Mouse (Mus musculus) liver, postnatal 0 days (tissue): ENCODE results near the gene Fam71f1. TPM values are rescaled to one million over a fixed set of nuclear protein-coding genes. Genes with fewer than 3 reads are reported as not detected.

Experiments
- ATAC-seq: fragments of 200-750 bp; cut with Nextera tagmentation; 2 replicates; pipeline ENCODE4 v1.8.0; 2017; ENCODE audit warnings: mild to moderate bottlenecking, moderate library complexity
- DNase-seq: peaks from one replicate; pipeline ENCODE4 v3.0.0-alpha.2; 2016
- H3K27ac ChIP-seq: fragments of 300-500 bp; sonication (generic); 2 replicates; pipeline ENCODE4 v1.5.1; 2014; ENCODE audit warnings: antibody characterized with exemption, moderate library complexity, mild to moderate bottlenecking, low read depth
- H3K27me3 ChIP-seq: fragments of 300-500 bp; sonication (generic); 2 replicates; pipeline ENCODE4 v1.6.1; 2014; ENCODE audit warnings: low read length, control low read depth, mixed read lengths; ENCODE audit not compliant: insufficient read depth
- H3K36me3 ChIP-seq: fragments of 300-500 bp; sonication (generic); replicated peaks from 2 replicates; pipeline ENCODE4 v1.6.1; 2014; ENCODE audit warnings: mild to moderate bottlenecking, control low read depth, low read length, moderate library complexity, mixed read lengths; ENCODE audit not compliant: insufficient read depth
- H3K4me1 ChIP-seq: fragments of 300-500 bp; sonication (generic); 2 replicates; pipeline ENCODE4 v1.6.1; 2014; ENCODE audit warnings: antibody characterized with exemption, mild to moderate bottlenecking, control low read depth; ENCODE audit not compliant: insufficient read depth
- H3K4me2 ChIP-seq: fragments of 300-500 bp; sonication (generic); 2 replicates; pipeline ENCODE4 v1.6.1; 2014; ENCODE audit warnings: low read depth, mild to moderate bottlenecking, low read length, moderate library complexity, mixed read lengths
- H3K4me3 ChIP-seq: fragments of 300-500 bp; sonication (generic); 2 replicates; pipeline ENCODE4 v1.5.1; 2014; ENCODE audit warnings: low read depth, low read length
- H3K9ac ChIP-seq: fragments of 300-500 bp; sonication (generic); replicated peaks from 2 replicates; pipeline ENCODE4 v1.6.1; 2014; ENCODE audit warnings: mild to moderate bottlenecking, moderate library complexity
- H3K9me3 ChIP-seq: fragments of 300-500 bp; sonication (generic); 2 replicates; pipeline ENCODE4 v1.6.1; 2016; ENCODE audit warnings: mild to moderate bottlenecking, control low read depth, low read length, mixed read lengths
- CTCF ChIP-seq: sonication (generic); IDR thresholded peaks from 2 replicates; pipeline ENCODE4 v1.5.1; 2016; ENCODE audit warnings: antibody characterized with exemption, low read depth
- EP300 ChIP-seq: IDR thresholded peaks from 2 replicates; pipeline ENCODE4 v1.6.1; 2016; ENCODE audit warnings: antibody characterized with exemption, low read depth, mild to moderate bottlenecking
- WGBS: fragments of 180-500 bp; shearing (Covaris S2); extraction: QIAGEN DNeasy Blood & Tissue Kit; methylation state at CpG from one replicate; pipeline ENCODE4 v1.1.7; 2014; ENCODE audit not compliant: insufficient replicate concordance; 5-methylcytosine and 5-hydroxymethylcytosine counted together
- polyA plus RNA-seq: library from polyadenylated mRNA; unstranded; fragments of >200 nt; fragmentation: Nextera tagmentation; extraction: Ambion mirVana; gene quantifications from 2 replicates; pipeline ENCODE4 v1.2.1, GENCODE M21; 2015

Fam71f1 gene
- polyA plus RNA-seq, 1 experiment from 2014 or later = not detected

- no peaks in the 10 kb centered on the region for H3K4me1 ChIP-seq
- WGBS = 65% methylated on average over 7 of the region's 7 CpGs
Measured at GRCm38 (mm10) chr6:29280671-29281070, 38.3 kb upstream of the Fam71f1 start.

GRCm38 (mm10) chr6:29286870-29287269 is 32.1 kb upstream of the Fam71f1 start:
- Histone ChIP-seq H3K27me3 (no peaks in the 10 kb centered on the region), H3K9me3 (no peaks in the 10 kb centered on the region), H3K4me3 (no peak overlapping the region), H3K27ac (no peak overlapping the region), H3K4me1 (no peaks in the 10 kb centered on the region), H3K9ac (no peak overlapping the region), H3K36me3 (no peaks in the 10 kb centered on the region), H3K4me2 (no peak overlapping the region)
- TF ChIP-seq EP300 (no peak), CTCF (no peak)
- ATAC-seq (no peak), DNase-seq (no peak)
- WGBS = 50% methylated on average over 7 of the region's 7 CpGs

More at GRCm38 (mm10) chr6:29280671-29281070, 38.3 kb upstream of the Fam71f1 start:
- H3K9me3 ChIP-seq = no peaks in the 10 kb centered on the region
- H3K36me3 ChIP-seq = no peaks in the 10 kb centered on the region
- ATAC-seq = no peak
- H3K4me2 ChIP-seq = no peak overlapping the region
- H3K27ac ChIP-seq = no peak overlapping the region
- no peak for DNase-seq
- no peak for TF ChIP-seq CTCF
- TF ChIP-seq EP300 = no peak
- no peaks in the 10 kb centered on the region for H3K27me3 ChIP-seq
- no peak overlapping the region for H3K4me3 ChIP-seq
- no peak overlapping the region for H3K9ac ChIP-seq

- no peak overlapping the region for H3K4me3 ChIP-seq
- no peaks in the 10 kb centered on the region for H3K27me3 ChIP-seq
- no peak overlapping the region for H3K9ac ChIP-seq
- H3K36me3 ChIP-seq = no peaks in the 10 kb centered on the region
- no peak overlapping the region for H3K4me2 ChIP-seq
- H3K4me1 ChIP-seq = no peaks in the 10 kb centered on the region
- DNase-seq = no peak
- no peak overlapping the region for H3K27ac ChIP-seq
- H3K9me3 ChIP-seq = no peaks in the 10 kb centered on the region
- WGBS = 56% methylated on average over 6 of the region's 6 CpGs
- no peak for TF ChIP-seq EP300
- TF ChIP-seq CTCF = no peak
- no peak for ATAC-seq
Measured at GRCm38 (mm10) chr6:29287481-29287880, 31.5 kb upstream of the Fam71f1 start.

- Histone ChIP-seq H3K27ac (no peak overlapping the region), H3K4me3 (no peak overlapping the region), H3K4me1 (no peaks in the 10 kb centered on the region), H3K27me3 (no peaks in the 10 kb centered on the region), H3K36me3 (no peaks in the 10 kb centered on the region), H3K9me3 (no peaks in the 10 kb centered on the region), H3K4me2 (no peak overlapping the region), H3K9ac (no peak overlapping the region)
- DNase-seq = no peak
- no peak for ATAC-seq
- 64% methylated on average over 5 of the region's 5 CpGs for WGBS
- TF ChIP-seq EP300 (no peak), CTCF (no peak)
Measured at GRCm38 (mm10) chr6:29287944-29288343, 31.0 kb upstream of the Fam71f1 start.

GRCm38 (mm10) chr6:29288651-29289050 is 30.3 kb upstream of the Fam71f1 start:
- H3K36me3 ChIP-seq = no peaks in the 10 kb centered on the region
- ATAC-seq = no peak
- H3K4me2 ChIP-seq = no peak overlapping the region
- H3K9me3 ChIP-seq = no peaks in the 10 kb centered on the region
- TF ChIP-seq CTCF (no peak), EP300 (no peak)
- H3K4me1 ChIP-seq = no peaks in the 10 kb centered on the region
- H3K4me3 ChIP-seq = no peak overlapping the region
- no peak overlapping the region for H3K27ac ChIP-seq
- H3K27me3 ChIP-seq = no peaks in the 10 kb centered on the region
- no peak overlapping the region for H3K9ac ChIP-seq
- no peak for DNase-seq
- WGBS = 62% methylated on average over 6 of the region's 6 CpGs

- no peak overlapping the region for H3K4me2 ChIP-seq
- 59% methylated on average over 2 of the region's 2 CpGs for WGBS
- no peak for DNase-seq
Measured at GRCm38 (mm10) chr6:29299112-29299511, 19.8 kb upstream of the Fam71f1 start.

GRCm38 (mm10) chr6:29303251-29303650 is 15.7 kb upstream of the Fam71f1 start:
- Histone ChIP-seq H3K36me3 (no peaks in the 10 kb centered on the region), H3K9me3 (no peaks in the 10 kb centered on the region), H3K9ac (no peak overlapping the region), H3K27me3 (no peaks in the 10 kb centered on the region), H3K27ac (no peak overlapping the region), H3K4me1 (no peaks in the 10 kb centered on the region), H3K4me2 (no peak overlapping the region), H3K4me3 (no peak overlapping the region)
- TF ChIP-seq CTCF (no peak), EP300 (no peak)
- DNase-seq (no peak), ATAC-seq (no peak)

More at GRCm38 (mm10) chr6:29299112-29299511, 19.8 kb upstream of the Fam71f1 start:
- Histone ChIP-seq H3K36me3 (no peaks in the 10 kb centered on the region), H3K9ac (no peak overlapping the region), H3K9me3 (no peaks in the 10 kb centered on the region), H3K27ac (no peak overlapping the region), H3K4me1 (no peaks in the 10 kb centered on the region), H3K27me3 (no peaks in the 10 kb centered on the region), H3K4me3 (no peak overlapping the region)
- no peak for ATAC-seq
- no peak for TF ChIP-seq EP300
- no peak for TF ChIP-seq CTCF
